Mouse (Mus musculus) adrenal gland, postnatal 25 days (tissue): ENCODE measurements around the gene Cetn4. TPM values are rescaled to one million over a fixed set of nuclear protein-coding genes. Genes with fewer than 3 reads are reported as not detected.

Source experiments
- DNase-seq: peaks from one replicate; pipeline ENCODE4 v3.0.0; 2021; ENCODE audit warnings: mixed read lengths
- long read RNA-seq: library from polyadenylated mRNA; stranded (forward); transcript quantifications from one replicate; pipeline ENCODE4 v2.0.0, GENCODE M21; 2021
- total RNA-seq: library from RNA; stranded (reverse); gene quantifications from 2 replicates; pipeline ENCODE4 v1.2.3, GENCODE M21; 2021

Cetn4 gene
- 2.7 and 3.7 TPM in 2 replicates for total RNA-seq
- long read RNA-seq: 0 reads

- peak; percentile 97 for DNase-seq
These were observed at the start of gene Cetn4, which contains the start of gene Bbs12 for GRCm38 (mm10) chr3:37312370-37312941. Cetn4 (minus strand) TSS chr3:37312708. Bbs12 (plus strand) TSS chr3:37312554.

GRCm38 (mm10) chr3:37360729-37361128, 48.2 kb upstream of the Cetn4 start:
- no peak for DNase-seq

GRCm38 (mm10) chr3:37354737-37355136, 42.2 kb upstream of the Cetn4 start:
- DNase-seq: no peak

- DNase-seq: no peak
These were observed 41.5 kb upstream of the Cetn4 start for GRCm38 (mm10) chr3:37353951-37354481.

GRCm38 (mm10) chr3:37350386-37350785, 37.9 kb upstream of the Cetn4 start:
- no peak for DNase-seq

- no peak for DNase-seq
These were observed 36.6 kb upstream of the Cetn4 start for GRCm38 (mm10) chr3:37349166-37349548.

GRCm38 (mm10) chr3:37348221-37349165, 36.0 kb upstream of the Cetn4 start, which contains the start of gene Fgf2:
Fgf2 (plus strand) TSS chr3:37348346.
- DNase-seq: peak; percentile 39

GRCm38 (mm10) chr3:37347671-37348070, 35.2 kb upstream of the Cetn4 start:
- DNase-seq: no peak

- no peak for DNase-seq
These were observed 30.3 kb upstream of the Cetn4 start for GRCm38 (mm10) chr3:37342811-37343210.

GRCm38 (mm10) chr3:37341110-37341509, 28.6 kb upstream of the Cetn4 start:
- DNase-seq: peak; percentile 40

- DNase-seq: no peak
These were observed 21.5 kb upstream of the Cetn4 start for GRCm38 (mm10) chr3:37334053-37334452.

- no peak for DNase-seq
These were observed 19.5 kb upstream of the Cetn4 start for GRCm38 (mm10) chr3:37331999-37332449.

GRCm38 (mm10) chr3:37329963-37330362, 17.5 kb upstream of the Cetn4 start:
- no peak for DNase-seq

GRCm38 (mm10) chr3:37328489-37328888, 16.0 kb upstream of the Cetn4 start:
- DNase-seq: no peak

GRCm38 (mm10) chr3:37326627-37327026, 14.1 kb upstream of the Cetn4 start:
- DNase-seq: no peak

- no peak for DNase-seq
These were observed 13.0 kb upstream of the Cetn4 start for GRCm38 (mm10) chr3:37325317-37326112.

- DNase-seq: no peak
These were observed 11.8 kb upstream of the Cetn4 start for GRCm38 (mm10) chr3:37324310-37324709.

- DNase-seq: no peak
These were observed 3.7 kb upstream of the Cetn4 start for GRCm38 (mm10) chr3:37316233-37316632.

- DNase-seq: no peak
These were observed 863 bp upstream of the Cetn4 start for GRCm38 (mm10) chr3:37313371-37313770.

GRCm38 (mm10) chr3:37311897-37312369, 575 bp downstream of the Cetn4 start:
- no peak for DNase-seq

- DNase-seq: no peak
These were observed 8.9 kb downstream of the Cetn4 start for GRCm38 (mm10) chr3:37303392-37304139.
